Mouse (Mus musculus): ENCODE measurements at regions not wholly inside any gene's neighbourhood (a gene's known extent, or its start where the extent isn't known, plus 50 kb on each side); places are given as distances from the start of the nearest gene placed in this dataset.

- DNase-seq (ENCODE audit: low spot score): no peak
These were observed 76.9 kb upstream of the Ak4 start for GRCm38 (mm10) chr4:101342071-101342762.

DNA sequence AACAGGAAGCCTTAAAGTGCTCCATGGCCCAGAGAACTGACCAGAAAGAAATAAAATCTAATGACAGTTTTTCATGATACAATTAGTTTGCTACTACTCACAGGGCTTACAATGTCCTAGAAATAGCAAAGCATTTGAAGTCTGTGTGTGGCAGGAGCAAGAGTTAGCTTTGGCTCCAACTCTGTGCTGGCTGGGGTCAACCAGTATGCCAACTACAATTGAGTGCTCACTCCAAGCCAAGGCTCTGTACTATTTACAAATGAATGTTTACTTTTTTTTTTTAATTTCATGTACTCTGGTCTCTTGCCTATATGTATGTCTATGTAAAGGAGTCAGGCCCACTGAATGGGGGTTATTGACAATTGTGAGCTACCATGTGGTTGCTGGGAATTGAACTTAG lies 75.7 kb upstream of the Jak1 start:
- DNase-seq (ENCODE audit: low spot score): no peak

DNA sequence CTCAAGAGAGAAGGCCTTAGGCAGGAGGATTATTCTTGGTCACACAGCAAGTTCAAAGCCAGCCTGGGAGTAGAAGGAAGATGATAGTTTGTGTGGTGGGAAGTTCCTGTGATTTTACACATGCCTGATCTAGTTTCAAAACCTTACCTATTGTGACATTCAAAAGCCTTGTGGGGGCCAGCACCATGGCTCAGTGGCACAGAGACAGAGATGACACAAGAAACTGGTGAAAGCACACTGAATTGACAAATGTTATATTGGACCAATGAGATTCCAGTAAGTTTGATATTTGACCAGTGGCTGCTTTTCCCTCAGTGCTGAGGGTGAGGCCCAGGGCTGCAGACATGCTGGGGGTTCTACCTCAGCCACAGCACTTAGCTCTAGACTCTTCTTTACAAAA lies 73.1 kb upstream of the Jak1 start:
- no peak for DNase-seq (ENCODE audit: low spot score)

GRCm38 (mm10) chr4:101336811-101337210 lies 71.7 kb upstream of the Jak1 start:
- DNase-seq (ENCODE audit: low spot score): no peak

- no peak for DNase-seq (ENCODE audit: low spot score)
These were observed 71.3 kb upstream of the Jak1 start for GRCm38 (mm10) chr4:101336371-101336770.

- DNase-seq (ENCODE audit: low spot score): no peak
These were observed 68.8 kb upstream of the Jak1 start for GRCm38 (mm10) chr4:101333868-101334267.

DNA sequence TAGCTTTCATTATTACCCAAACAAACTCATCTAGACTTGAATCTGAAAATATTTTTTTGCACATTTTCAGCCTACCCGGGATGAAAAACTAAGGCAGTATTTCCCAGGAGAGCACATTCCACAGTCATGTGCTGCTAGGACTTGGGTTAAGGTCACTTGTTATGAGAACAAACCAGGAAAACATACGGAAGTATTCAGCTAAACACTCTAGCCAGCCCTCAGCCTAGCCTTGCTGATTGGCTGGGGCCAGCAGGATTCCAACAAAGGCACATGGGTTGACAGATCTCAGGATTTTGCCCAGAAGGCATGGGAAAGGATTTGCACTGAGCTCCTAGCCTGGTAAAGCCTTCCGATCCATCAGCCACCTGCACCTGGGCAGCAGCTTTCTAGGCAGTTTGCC lies 68.0 kb upstream of the Jak1 start:
- no peak for DNase-seq (ENCODE audit: low spot score)

DNA sequence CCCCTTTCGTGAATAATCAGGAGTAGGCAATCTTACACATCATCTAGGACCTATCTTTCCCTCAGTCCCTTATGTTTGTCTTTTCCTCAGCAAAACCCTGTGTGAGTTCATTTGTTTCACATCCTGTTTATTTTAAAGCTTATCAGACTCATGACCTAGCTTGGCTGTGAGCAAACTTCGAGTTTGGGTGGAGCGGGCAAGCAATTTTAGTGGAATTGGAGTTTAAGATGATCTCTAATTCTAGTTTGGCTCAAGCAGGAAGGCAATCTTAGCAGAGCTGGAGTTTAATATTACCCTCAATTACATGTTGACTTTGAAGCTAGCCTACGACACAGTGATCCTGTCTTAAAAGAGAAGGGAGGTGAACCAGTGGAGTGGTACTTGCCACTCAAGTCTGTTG lies 66.1 kb upstream of the Jak1 start:
- DNase-seq (ENCODE audit: low spot score): no peak

DNA sequence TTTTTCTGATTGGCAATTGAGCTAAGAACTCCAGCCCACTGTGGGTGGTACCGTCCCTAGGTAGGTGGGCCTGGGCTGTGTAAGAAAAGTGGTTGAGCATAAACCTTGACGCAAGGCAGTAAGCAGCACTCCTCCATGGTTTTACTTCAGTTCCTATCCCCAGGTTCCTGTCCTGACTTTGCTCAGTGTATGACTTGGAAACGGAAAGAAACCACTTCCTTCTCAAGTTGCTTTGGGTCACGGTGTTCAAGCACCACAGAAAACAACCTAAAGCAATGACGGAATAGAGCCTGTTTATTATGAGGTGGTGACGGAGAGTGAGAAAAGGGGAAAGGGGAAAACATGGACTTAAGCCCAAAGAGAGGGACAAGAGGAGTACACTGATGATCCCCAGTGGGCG lies 64.0 kb upstream of the Jak1 start:
- no peak for DNase-seq (ENCODE audit: low spot score)

GRCm38 (mm10) chr4:101326067-101326466 lies 61.0 kb upstream of the Jak1 start:
- no peak for DNase-seq (ENCODE audit: low spot score)

GRCm38 (mm10) chr4:101321731-101322130 lies 56.6 kb upstream of the Jak1 start:
- DNase-seq (ENCODE audit: low spot score): no peak

- no peak for DNase-seq (ENCODE audit: low spot score)
These were observed 55.5 kb upstream of the Jak1 start for GRCm38 (mm10) chr4:101320587-101320986.

DNA sequence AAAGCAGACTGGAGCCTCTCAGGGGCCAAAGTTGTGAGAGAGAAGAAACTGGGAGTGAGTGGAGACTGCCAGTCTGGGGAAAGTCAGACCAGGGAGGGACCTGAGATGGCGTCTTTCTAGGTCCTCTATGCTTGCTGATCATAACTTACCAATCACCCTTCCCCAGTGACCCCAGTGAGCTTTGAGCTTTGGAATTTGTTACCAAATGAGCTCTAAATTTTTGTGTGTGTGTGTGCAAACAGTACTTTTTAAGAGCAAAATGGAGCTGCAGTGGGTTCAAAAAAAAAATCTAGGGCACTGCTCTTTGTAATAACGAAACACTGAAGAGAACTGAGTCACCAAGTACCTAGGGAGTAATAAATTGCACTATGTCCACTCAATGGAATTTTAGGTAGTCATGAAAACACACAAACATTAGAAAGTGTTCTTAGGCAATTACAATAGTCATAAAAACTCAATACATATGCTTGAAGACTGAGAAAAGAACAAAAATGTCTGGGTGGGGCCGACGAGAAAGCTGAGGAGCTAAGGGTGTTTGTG lies 54.7 kb upstream of the Jak1 start:
- DNase-seq (ENCODE audit: low spot score): no peak

DNA sequence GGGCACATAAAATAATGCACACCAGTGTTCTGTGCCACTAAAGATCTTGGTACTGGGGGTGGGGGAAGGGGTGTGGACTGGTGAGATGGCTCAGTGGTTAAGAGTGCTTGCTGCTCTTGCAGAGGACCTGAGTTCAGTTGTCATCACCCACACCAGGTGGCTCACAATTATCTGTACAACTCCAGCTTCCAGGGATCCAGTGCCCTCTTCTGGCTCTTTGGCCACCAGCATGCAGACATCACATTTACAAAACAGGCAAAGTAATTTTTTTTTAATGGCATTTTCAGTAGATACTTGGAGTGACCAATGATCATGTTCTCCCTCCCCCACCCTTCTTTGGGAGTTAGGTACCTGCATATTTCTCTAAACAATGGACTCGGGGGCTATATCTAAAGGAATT lies 53.8 kb upstream of the Jak1 start:
- DNase-seq (ENCODE audit: low spot score): no peak

- no peak for DNase-seq (ENCODE audit: low spot score)
These were observed 51.0 kb upstream of the Jak1 start for GRCm38 (mm10) chr4:101316061-101316460.
